Mouse (Mus musculus) kidney, adult 2 months (tissue): Measurements from ENCODE around the gene Smco2.
A peak's percentile ranks its signal among the peaks of the same experiment; 100 is the strongest.

Source experiments
- CTCF ChIP-seq: fragments of 200-500 bp; conservative IDR thresholded peaks from 2 replicates; pipeline ENCODE4 v1.5.1; 2011; ENCODE audit warnings: low read depth, mild to moderate bottlenecking, control low read depth, low read length, moderate library complexity, mixed read lengths; ENCODE audit not compliant: insufficient read depth, insufficient read length
- POLR2A ChIP-seq: fragments of 200-500 bp; IDR thresholded peaks from one replicate; pipeline ENCODE4 v1.6.1; 2011; ENCODE audit warnings: low read depth, low read length, control low read depth

GRCm38 (mm10) chr6:146824727-146825486, 25.0 kb upstream of the Smco2 start:
- TF ChIP-seq CTCF, result peak; percentile 94
- TF ChIP-seq POLR2A, result no peak
